Mouse (Mus musculus): Measurements from ENCODE around the gene Zbtb20. TPM values are rescaled to one million over a fixed set of nuclear protein-coding genes. Genes with fewer than 3 reads are reported as not detected.

Gene Zbtb20
- total RNA-seq, 2 experiments from 2014 or later, result 40.1 to 64.5 TPM

DNA sequence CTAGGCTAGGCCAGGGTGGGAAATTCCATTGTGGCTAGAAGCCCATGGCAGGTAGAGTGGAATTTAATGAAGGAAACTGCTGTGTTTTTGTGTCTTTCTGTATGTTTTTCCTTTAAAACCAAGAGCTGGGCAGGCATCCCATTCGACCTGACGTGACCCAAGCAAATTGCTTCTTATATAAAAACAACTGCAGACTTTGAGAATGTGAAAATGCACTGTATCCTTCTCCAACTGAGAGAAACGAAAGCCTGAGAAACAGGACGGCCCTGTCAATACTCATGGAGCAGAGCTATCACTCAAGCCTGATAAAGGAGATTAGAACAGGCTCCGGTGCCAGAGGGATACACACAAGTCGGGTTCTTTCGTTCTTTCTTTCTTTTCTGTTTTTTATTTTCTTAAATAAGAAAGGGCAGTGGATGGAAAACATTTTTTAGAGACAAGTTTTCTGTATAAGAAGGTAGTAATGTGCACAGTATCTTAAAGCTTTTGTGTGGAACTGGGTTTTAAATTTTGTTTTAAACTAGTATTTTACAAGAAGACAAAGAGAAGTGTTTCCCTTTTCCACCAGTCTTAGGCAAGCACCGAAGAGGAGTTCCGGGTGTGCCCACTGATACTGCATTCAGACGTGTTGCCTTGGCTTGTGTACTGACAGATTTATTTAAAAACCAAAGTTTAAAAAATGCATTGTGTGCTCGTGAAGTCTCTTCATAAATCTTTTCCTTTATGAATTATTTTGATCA, 458.9 kb downstream of the Zbtb20 start:
- intact Hi-C loops (cut with DNase I), result no loop called here
- no peak for DNase-seq (ENCODE audit: low spot score in 2 of 2)

DNA sequence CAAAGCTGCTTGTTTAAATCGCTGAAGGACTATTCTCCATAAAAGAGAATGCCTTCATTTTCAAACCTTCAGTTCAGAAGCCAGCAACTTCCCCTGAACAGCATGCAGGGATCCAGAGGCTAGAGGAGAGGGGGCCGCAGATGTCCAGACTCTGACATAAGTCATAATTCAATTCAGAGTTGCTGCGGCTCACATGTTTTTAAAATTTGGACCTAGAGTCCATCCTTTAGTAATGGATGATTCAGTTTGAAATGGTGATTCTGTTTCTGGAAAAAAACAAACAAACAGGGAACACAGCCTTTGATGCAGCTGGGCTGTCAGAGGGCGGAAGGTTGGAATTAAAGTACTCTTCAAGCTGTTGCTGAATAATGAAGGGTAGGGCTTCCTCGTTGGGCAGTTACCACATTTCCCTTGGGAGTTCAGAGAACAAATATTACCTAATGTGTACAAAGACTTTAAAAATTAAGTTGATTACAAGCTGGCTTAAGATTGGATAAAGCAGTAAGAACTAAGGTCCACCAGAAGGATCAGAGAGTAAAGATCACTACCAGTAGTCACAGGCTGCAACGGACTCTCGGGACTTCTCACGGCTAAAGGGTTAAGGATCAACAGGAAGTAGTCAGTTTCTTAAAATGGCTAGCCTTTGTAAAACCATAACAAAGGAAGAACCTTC, 459.6 kb downstream of the Zbtb20 start:
- intact Hi-C loops (cut with DNase I), result no loop called here
- DNase-seq (ENCODE audit: low spot score in 2 of 2), result no peak

DNA sequence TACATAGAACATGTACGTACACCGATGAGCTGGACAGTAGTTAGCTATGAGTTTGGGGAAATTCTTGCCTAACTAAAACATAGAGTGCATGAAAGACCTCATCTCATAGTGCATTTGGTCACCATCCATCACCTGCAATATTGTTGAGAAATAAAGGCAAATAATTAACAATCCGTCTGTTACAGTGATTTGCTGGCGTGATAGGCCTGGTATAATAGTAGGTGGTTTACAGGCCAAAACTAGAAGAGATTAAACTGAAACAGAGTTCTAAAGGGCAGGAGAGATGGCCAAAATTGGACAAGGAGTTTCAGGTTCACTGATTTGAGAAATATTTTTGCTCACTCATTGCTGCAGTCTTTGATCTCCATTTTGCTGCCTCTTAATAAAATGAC, 460.1 kb downstream of the Zbtb20 start:
- intact Hi-C loops (cut with DNase I), result no loop called here

GRCm38 (mm10) chr16:43340712-43341111, 465.0 kb downstream of the Zbtb20 start:
- intact Hi-C loops (cut with DNase I), result no loop called here
- DNase-seq (ENCODE audit: low spot score in 2 of 2), result no peak

More for the DNA sequence above, 460.1 kb downstream of the Zbtb20 start:
- DNase-seq (ENCODE audit: low spot score in 2 of 2), result no peak

- intact Hi-C loops (cut with DNase I), result no loop called here
- DNase-seq (ENCODE audit: low spot score in 2 of 2), result no peak
Observed at GRCm38 (mm10) chr16:43341916-43342455, 466.3 kb downstream of the Zbtb20 start.

- no peak for DNase-seq (ENCODE audit: low spot score in 2 of 2)
- intact Hi-C loops (cut with DNase I), result no loop called here
Observed at GRCm38 (mm10) chr16:43346094-43346493, 470.4 kb downstream of the Zbtb20 start.

DNA sequence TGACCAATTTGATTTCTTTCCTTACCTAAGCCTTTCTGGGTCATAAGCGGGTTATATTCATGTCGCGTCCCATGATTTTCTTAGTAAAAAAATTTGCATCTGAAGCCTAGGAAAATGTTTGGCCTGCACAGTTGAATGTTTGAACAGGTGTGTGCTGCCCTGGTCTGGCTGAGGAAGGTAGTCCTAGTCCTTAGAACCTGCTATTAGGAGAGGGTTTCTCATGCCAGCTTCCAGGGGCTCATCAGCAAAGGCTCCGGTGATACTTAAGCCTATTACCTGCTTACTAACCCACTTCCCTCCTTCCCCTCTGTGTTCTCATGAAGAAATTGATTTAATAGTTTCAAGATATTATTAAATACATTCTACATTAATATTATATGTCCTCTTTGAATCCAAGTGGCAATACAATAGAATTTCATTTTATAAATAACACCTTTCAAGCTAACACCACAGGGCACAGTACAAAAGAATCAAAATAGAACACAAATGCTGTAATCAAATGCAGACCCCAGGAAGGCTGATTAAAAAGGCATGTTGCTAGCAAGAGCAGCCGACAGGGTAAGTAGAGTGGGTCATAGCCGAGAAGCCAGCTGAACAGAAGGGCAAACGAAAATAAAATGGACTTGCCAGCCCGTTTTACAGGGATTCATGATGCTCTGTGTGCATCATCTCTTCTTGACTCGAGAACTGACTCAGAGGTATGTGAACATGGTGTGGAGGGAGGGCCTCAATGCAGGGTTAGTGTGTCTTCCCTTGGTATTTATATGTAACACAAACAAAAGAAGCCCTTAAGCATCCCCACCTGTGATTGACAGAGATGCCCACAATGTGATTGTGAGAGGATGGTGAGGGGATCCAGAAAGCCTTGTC, 480.3 kb downstream of the Zbtb20 start:
- intact Hi-C loops (cut with DNase I), result no loop called here
- no peak for DNase-seq (ENCODE audit: low spot score in 2 of 2)

DNA sequence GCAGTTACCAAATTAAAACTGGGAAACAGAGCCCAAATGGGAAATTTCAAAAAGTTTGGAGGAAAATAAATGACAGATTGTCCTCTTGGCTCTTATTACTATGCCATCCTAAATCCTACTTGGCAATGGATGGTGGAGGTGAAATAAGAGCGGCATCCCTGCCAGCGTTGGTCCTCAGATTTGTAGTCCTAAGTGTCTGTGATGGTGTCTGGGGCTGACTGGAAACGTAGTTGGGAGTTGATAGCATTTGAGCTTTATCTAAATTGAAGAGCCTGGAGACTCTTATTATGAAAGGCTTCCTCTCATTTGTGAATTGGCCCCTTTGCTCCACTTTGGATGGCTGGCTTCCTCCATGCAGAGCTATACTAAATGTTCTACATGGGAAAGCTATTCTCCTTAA, 483.9 kb downstream of the Zbtb20 start:
- intact Hi-C loops (cut with DNase I), result no loop called here
- no peak for DNase-seq (ENCODE audit: low spot score in 2 of 2)

DNA sequence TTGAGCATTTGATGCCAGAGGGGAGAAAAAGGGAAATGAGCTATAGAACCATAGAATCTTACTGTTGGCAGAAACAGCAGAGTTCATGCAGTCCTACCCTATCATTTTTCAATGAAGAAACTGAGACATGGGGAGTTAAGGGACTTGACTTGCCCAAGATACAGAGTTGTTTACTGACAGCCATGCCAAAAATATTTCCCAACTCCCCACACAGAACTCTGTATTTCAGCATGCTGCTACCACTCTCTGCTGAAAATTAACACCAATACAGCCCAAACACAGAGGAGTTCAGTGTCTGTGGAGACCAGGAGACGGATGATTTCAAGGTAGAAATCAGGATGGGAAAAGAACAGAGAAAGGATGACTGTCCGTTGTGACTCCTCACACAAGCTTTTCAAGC, 484.4 kb downstream of the Zbtb20 start:
- intact Hi-C loops (cut with DNase I), result no loop called here
- no peak for DNase-seq (ENCODE audit: low spot score in 2 of 2)

DNA sequence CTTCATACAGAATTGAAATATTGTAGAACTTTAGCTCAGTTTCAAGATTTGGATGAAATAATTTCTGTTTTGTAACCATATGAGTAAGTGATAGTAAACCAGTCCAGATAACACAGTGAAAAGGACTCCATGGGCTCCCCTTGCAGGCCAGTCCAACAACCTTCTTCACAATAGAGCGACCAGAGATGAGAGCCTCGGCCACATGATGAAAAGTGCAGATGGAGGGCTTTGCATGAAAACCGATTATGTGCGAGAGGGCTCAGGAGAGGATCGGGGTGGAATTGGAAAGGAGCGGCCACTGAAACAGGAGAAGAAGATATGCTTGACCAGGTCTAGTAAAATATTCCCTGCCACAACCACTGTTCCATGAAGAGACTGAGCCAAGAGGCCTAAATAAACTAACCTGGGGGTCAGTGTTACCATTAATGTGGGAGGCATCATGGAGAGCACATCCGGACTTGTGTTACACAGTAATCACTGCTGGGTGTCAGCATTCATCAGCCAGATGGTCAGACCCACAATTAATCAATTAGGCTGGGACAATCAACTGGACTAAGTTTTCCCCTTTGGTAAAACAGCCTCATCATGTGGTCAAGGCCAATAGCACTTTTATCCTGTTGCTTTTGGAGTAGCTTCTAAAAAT, 485.3 kb downstream of the Zbtb20 start:
- intact Hi-C loops (cut with DNase I), result no loop called here
- no peak for DNase-seq (ENCODE audit: low spot score in 2 of 2)

GRCm38 (mm10) chr16:43362651-43363300, 487.1 kb downstream of the Zbtb20 start:
- intact Hi-C loops (cut with DNase I), result no loop called here
- peak in 1 of 2 experiments; percentile 14 for DNase-seq (ENCODE audit: low spot score in 2 of 2)

GRCm38 (mm10) chr16:43363316-43363715, 487.6 kb downstream of the Zbtb20 start:
- intact Hi-C loops (cut with DNase I), result no loop called here
- no peak for DNase-seq (ENCODE audit: low spot score in 2 of 2)

DNA sequence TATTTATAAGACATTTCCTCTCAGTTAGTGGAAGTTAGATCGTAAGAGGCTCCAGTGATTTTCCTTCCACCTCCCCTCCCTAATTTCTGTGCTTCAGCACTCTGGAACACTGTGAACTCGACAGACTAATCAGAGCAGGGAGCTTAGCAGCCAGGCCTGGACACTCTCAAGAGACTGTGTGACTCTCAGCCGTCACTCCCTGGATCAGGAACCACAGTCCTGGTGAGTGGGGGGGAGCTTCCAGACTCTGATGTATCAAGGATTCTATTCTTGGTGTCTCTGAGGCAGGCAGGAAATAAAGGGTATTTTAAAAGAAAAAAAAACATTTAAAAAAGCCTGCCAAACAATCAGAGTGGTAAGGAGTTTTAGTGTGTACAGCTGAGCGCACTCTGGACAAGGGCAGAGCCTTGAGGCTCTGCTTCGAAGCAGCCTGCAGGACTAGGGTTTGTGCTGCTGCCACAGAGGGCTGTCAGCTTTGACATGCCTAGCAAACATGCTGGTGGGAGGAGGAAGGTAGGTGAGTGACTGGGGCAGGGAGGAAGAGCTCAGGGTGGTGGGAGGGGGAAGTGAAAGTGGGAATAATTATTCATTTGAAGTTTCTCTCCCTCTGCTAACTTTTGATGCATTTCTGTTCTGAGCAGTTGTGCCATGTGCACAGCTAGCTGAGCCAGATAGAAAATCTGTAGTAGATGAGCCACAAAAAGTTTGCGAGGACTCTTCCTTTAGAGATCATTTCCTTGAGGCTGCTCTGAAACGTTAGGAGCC, 488.3 kb downstream of the Zbtb20 start:
- peak in 1 of 2 experiments; percentile 17 for DNase-seq (ENCODE audit: low spot score in 2 of 2)
- intact Hi-C loops (cut with DNase I), result no loop called here

- intact Hi-C loops (cut with DNase I), result no loop called here
- no peak for DNase-seq (ENCODE audit: low spot score in 2 of 2)
Observed at GRCm38 (mm10) chr16:43364516-43364910, 488.8 kb downstream of the Zbtb20 start.

DNA sequence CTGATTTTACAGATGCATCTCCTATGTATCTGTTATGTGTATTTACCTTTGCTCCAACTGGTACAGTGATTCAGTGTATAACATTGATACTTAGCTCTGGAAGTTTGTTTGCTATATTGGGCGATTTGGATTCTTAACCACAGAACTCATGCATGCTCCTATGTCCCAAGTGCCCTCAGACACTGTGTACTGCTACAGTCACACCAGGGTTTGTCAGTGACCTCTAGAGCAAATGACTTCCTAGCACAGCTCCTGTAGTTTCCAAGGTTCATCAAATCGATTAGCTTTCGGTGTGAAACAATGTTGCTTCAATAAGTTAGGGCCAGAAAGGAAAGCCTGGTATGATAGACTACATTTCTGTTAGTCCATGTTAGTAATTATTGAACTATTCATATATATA, 489.6 kb downstream of the Zbtb20 start:
- DNase-seq (ENCODE audit: low spot score in 2 of 2), result no peak
- intact Hi-C loops (cut with DNase I), result no loop called here

- no peak for DNase-seq (ENCODE audit: low spot score in 2 of 2)
- intact Hi-C loops (cut with DNase I), result no loop called here
Observed at GRCm38 (mm10) chr16:43370496-43371020, 494.9 kb downstream of the Zbtb20 start.

DNA sequence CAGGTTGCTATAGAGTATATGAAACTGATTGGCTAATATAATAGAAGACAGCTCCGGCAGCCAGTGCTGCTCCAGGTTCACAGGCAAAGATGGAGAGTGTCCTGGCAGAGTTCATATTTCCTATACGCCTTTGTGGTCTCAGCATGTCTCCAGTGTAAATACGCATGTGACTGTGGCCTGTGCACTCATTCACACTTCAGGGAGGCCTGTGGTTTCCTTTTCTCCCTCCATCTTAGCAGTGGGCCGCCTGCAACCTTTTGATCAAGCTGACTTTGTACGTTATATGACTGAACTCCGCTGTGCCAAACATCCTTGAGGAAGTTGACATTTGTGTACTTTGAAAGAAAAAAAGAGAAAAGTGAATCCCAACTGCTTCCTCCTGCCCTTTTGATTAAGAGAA, 501.1 kb downstream of the Zbtb20 start:
- no peak for DNase-seq (ENCODE audit: low spot score in 2 of 2)
- intact Hi-C loops (cut with DNase I), result no loop called here
